Mouse (Mus musculus): ENCODE measurements around the gene Trp53bp1. TPM values are rescaled to one million over a fixed set of nuclear protein-coding genes. Genes with fewer than 3 reads are reported as not detected.

The Trp53bp1 gene
- total RNA-seq, 2 experiments from 2014 or later: 28.4 to 28.9 TPM

- no peak for DNase-seq (ENCODE audit: low spot score)
- intact Hi-C loops (cut with DNase I): loop anchor here (2.0 to 5.0 kb wide), 2 partner anchors 29 to 187 kb away; partner anchors contain the start of genes Adal, Ckmt1, Lcmt2 and Ppip5k1
Measured at GRCm38 (mm10) chr2:121169902-121170301, 101.3 kb downstream of the Trp53bp1 start.

- intact Hi-C loops (cut with DNase I): no loop called here
- no peak for DNase-seq (ENCODE audit: low spot score)
Measured at GRCm38 (mm10) chr2:121169173-121169572, 102.0 kb downstream of the Trp53bp1 start.

GRCm38 (mm10) chr2:121153100-121153499, 118.1 kb downstream of the Trp53bp1 start:
- intact Hi-C loops (cut with DNase I): no loop called here
- DNase-seq (ENCODE audit: low spot score): no peak

- intact Hi-C loops (cut with DNase I): no loop called here
- no peak for DNase-seq (ENCODE audit: low spot score)
Measured at GRCm38 (mm10) chr2:121149679-121150078, 121.5 kb downstream of the Trp53bp1 start.

Other genes with a start within 250 kb of the Trp53bp1 start
- gene Epb42, start 234.3 kb downstream of the Trp53bp1 start, total RNA-seq (2021): under 1 TPM; 0.21 to 0.95 TPM
- not detected for gene Tgm5, start 185.6 kb downstream of the Trp53bp1 start, total RNA-seq (2021)
- not detected for gene Tgm7, start 161.6 kb downstream of the Trp53bp1 start, total RNA-seq (2021)
- gene Adal, start 131.0 kb downstream of the Trp53bp1 start, total RNA-seq (2021): 1 to 10 TPM; 8.0 to 9.9 TPM
- 1 to 10 TPM; 9.5 to 9.7 TPM for gene Lcmt2, start 130.8 kb downstream of the Trp53bp1 start, total RNA-seq (2021)
- gene Tubgcp4, start 100.8 kb downstream of the Trp53bp1 start, total RNA-seq (2021): 10 to 100 TPM; 11.4 to 17.6 TPM
- 1 to 10 TPM; 6.6 to 8.2 TPM for gene Zscan29, start 100.3 kb downstream of the Trp53bp1 start, total RNA-seq (2021)
- gene Map1a, start 18.2 kb upstream of the Trp53bp1 start, total RNA-seq (2021): 1 to 10 TPM; 4.5 to 5.1 TPM
- 10 to 100 TPM; 48.0 to 50.5 TPM for gene Ppip5k1, start 84.0 kb upstream of the Trp53bp1 start, total RNA-seq (2021)
- gene Ckmt1, start 86.3 kb upstream of the Trp53bp1 start, total RNA-seq (2021): 1 to 10 TPM; 1.3 to 2.4 TPM
- not detected for gene Strc, start 115.8 kb upstream of the Trp53bp1 start, total RNA-seq (2021)
- gene Pdia3, start 142.4 kb upstream of the Trp53bp1 start, total RNA-seq (2021): 100 to 1,000 TPM; 146 to 167 TPM
- 1 to 10 TPM; 2.3 to 2.9 TPM for gene Catsper2, start 142.4 kb upstream of the Trp53bp1 start, total RNA-seq (2021)
- gene Ell3, start 172.9 kb upstream of the Trp53bp1 start, total RNA-seq (2021): under 1 TPM in 1 of 2 experiments, not detected in 1; 0.14 TPM
- 100 to 1,000 TPM; 392 to 395 TPM for gene Serf2, start 177.8 kb upstream of the Trp53bp1 start, total RNA-seq (2021)
- gene Hypk, start 181.9 kb upstream of the Trp53bp1 start, total RNA-seq (2021): 10 to 100 TPM; 22.8 to 23.1 TPM
- gene Serinc4, start 185.4 kb upstream of the Trp53bp1 start, total RNA-seq (2021): under 1 TPM in 1 of 2 experiments, not detected in 1; 0.10 TPM
- 10 to 100 TPM; 29.1 to 30.2 TPM for gene Mfap1b, start 202.7 kb upstream of the Trp53bp1 start, total RNA-seq (2021)
- gene Mfap1a, start 235.3 kb upstream of the Trp53bp1 start, total RNA-seq (2021): 10 to 100 TPM; 26.1 to 29.0 TPM
- 1 to 10 TPM; 3.2 to 3.9 TPM for gene Wdr76, start 235.3 kb upstream of the Trp53bp1 start, total RNA-seq (2021)